Mouse (Mus musculus): ENCODE data around the gene Fgf18. TPM values are rescaled to one million over a fixed set of nuclear protein-coding genes. Genes with fewer than 3 reads are reported as not detected.

Gene Fgf18
- total and polyA plus RNA-seq, 3 experiments, result not detected

GRCm38 (mm10) chr11:33086046-33086445, 61.2 kb downstream of the Fgf18 start:
- Histone ChIP-seq H3K36me3 (replicated peaks in 1 of 2; ENCODE audit: control insufficient read depth in 1 of 2, insufficient read depth in 1 of 2, low read length in 1 of 2) (no peaks in the 10 kb centered on the region), H3K27me3 (replicated peaks) (no peaks in the 10 kb centered on the region), H3K4me2 (ENCODE audit: insufficient read depth, low read depth, poor library complexity, severe bottlenecking) (no peak overlapping the region), H3K4me3 (replicated peaks in 1 of 3; ENCODE audit: low read depth in 2 of 3, low read length in 2 of 3, poor library complexity in 1 of 3) (no peak overlapping the region), H3K79me2 (replicated peaks; ENCODE audit: control insufficient read depth, extremely low read depth, insufficient read depth, poor library complexity, severe bottlenecking) (no peaks in the 10 kb centered on the region), H3K27ac (ENCODE audit: insufficient read depth, low read depth) (no peak overlapping the region), H3K9ac (ENCODE audit: insufficient read depth, low read depth) (no peak overlapping the region), H3K9me3 (replicated peaks; ENCODE audit: low read length) (no peaks in the 10 kb centered on the region), H3K4me1 (ENCODE audit: control insufficient read depth in 1 of 2, insufficient read depth in 2 of 2) (peaks cover 8 to 23% of the 10 kb centered on the region in 2 experiments)
- dilution Hi-C loops (cut with MboI; ENCODE audit: extremely low pct_ligation_motif_present, extremely low pct_unique_long_range_greater_than_20kb, low sequenced_read_pairs) (no loop called here), in situ Hi-C loops (cut with MboI; ENCODE audit: low pct_ligation_motif_present, low pct_unique_long_range_greater_than_20kb, low sequenced_read_pairs) (no loop called here)
- TF ChIP-seq MAFK (IDR thresholded peaks at IDR 0.05; ENCODE audit: insufficient replicate concordance, low read length), result no peak
- no peak for TF ChIP-seq TBP (conservative IDR thresholded peaks at IDR 0.05; ENCODE audit: low read depth, low read length)
- no peak for TF ChIP-seq CHD2 (IDR thresholded peaks at IDR 0.05; ENCODE audit: low read length)
- TF ChIP-seq CHD1 (IDR thresholded peaks at IDR 0.05; ENCODE audit: low read depth, low read length), result no peak
- no peak for TF ChIP-seq E2F4 (IDR thresholded peaks at IDR 0.05; ENCODE audit: insufficient replicate concordance, low read depth, low read length)
- no peak for TF ChIP-seq USF1 (IDR thresholded peaks at IDR 0.05; ENCODE audit: low read depth, low read length)
- TF ChIP-seq POLR2AphosphoS2 (IDR thresholded peaks at IDR 0.05; ENCODE audit: low read depth, low read length), result no peak
- TF ChIP-seq MAZ (IDR thresholded peaks at IDR 0.05; ENCODE audit: low read depth, low read length), result no peak
- TF ChIP-seq JUND (conservative IDR thresholded peaks at IDR 0.05; ENCODE audit: low read depth, low read length), result no peak
- no peak for TF ChIP-seq NELFE (IDR thresholded peaks at IDR 0.05; ENCODE audit: low read depth, low read length)
- no peak for TF ChIP-seq ZKSCAN1 (IDR thresholded peaks at IDR 0.05; ENCODE audit: borderline replicate concordance, low read depth, low read length)
- TF ChIP-seq JUN (IDR thresholded peaks at IDR 0.05; ENCODE audit: insufficient read depth, low read depth, low read length), result no peak
- TF ChIP-seq ELF1 (IDR thresholded peaks at IDR 0.05; ENCODE audit: low read depth, low read length), result no peak
- TF ChIP-seq POLR2A (IDR thresholded peaks at IDR 0.05; ENCODE audit: low read depth, low read length), result no peak
- TF ChIP-seq ZC3H11A (IDR thresholded peaks at IDR 0.05; ENCODE audit: low read depth, low read length), result no peak
- no peak for DNase-seq (ENCODE audit: extremely low read depth)

DNA sequence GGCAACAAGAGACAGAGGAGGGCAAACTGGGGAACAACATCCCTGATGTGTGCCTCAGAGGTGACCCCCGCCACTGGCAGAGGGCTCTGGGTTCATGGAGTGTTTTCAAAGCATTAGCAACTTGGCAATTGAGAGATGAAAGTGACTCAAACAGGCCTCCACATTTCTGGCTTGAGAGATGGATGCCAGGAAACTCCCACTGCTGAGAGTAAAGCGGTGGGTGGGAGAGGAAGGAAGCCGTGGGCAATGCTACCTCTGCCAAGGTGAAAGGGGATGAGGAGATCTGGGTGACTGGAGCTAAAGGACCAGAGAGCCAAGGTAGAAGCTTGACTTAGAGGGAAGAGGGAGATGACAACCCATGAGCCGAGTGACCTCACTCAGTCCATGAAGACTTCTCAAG, 61.7 kb downstream of the Fgf18 start:
- H3K4me2 ChIP-seq (ENCODE audit: insufficient read depth, low read depth, poor library complexity, severe bottlenecking), result no peak overlapping the region
- in situ Hi-C loops (cut with MboI; ENCODE audit: low pct_ligation_motif_present, low pct_unique_long_range_greater_than_20kb, low sequenced_read_pairs), result no loop called here
- H3K36me3 ChIP-seq (replicated peaks in 1 of 2; ENCODE audit: control insufficient read depth in 1 of 2, insufficient read depth in 1 of 2, low read length in 1 of 2), result no peaks in the 10 kb centered on the region
- dilution Hi-C loops (cut with MboI; ENCODE audit: extremely low pct_ligation_motif_present, extremely low pct_unique_long_range_greater_than_20kb, low sequenced_read_pairs), result no loop called here
- peaks cover 12 to 28% of the 10 kb centered on the region in 2 experiments for H3K4me1 ChIP-seq (ENCODE audit: control insufficient read depth in 1 of 2, insufficient read depth in 2 of 2)
- TF ChIP-seq CHD1 (IDR thresholded peaks at IDR 0.05; ENCODE audit: low read depth, low read length), result no peak
- no peak for TF ChIP-seq TCF12 (IDR thresholded peaks at IDR 0.05; ENCODE audit: low read depth, low read length)
- TF ChIP-seq POLR2A (IDR thresholded peaks at IDR 0.05; ENCODE audit: low read depth, low read length), result no peak
- no peak for TF ChIP-seq RAD21 (IDR thresholded peaks at IDR 0.05; ENCODE audit: low read depth, low read length)
- no peak for TF ChIP-seq MAX (IDR thresholded peaks at IDR 0.05; ENCODE audit: low read length)
- no peak for TF ChIP-seq CTCF (conservative IDR thresholded peaks at IDR 0.05 in 1 of 2, IDR thresholded peaks at IDR 0.05 in 1 of 2; ENCODE audit: low read depth in 2 of 2, low read length in 2 of 2)
- no peak for TF ChIP-seq GABPA (IDR thresholded peaks at IDR 0.05; ENCODE audit: insufficient replicate concordance, low read depth, low read length)
- TF ChIP-seq CHD2 (IDR thresholded peaks at IDR 0.05; ENCODE audit: low read length), result no peak
- TF ChIP-seq ZC3H11A (IDR thresholded peaks at IDR 0.05; ENCODE audit: low read depth, low read length), result no peak
- TF ChIP-seq RCOR1 (conservative IDR thresholded peaks at IDR 0.05; ENCODE audit: low read depth, low read length), result no peak
- TF ChIP-seq UBTF (IDR thresholded peaks at IDR 0.05; ENCODE audit: low read depth, low read length), result no peak
- TF ChIP-seq KAT2A (IDR thresholded peaks at IDR 0.05; ENCODE audit: insufficient replicate concordance, low read length), result no peak
- no peak for TF ChIP-seq HCFC1 (IDR thresholded peaks at IDR 0.05; ENCODE audit: low read depth, low read length)
- no peak for TF ChIP-seq E2F4 (IDR thresholded peaks at IDR 0.05; ENCODE audit: insufficient replicate concordance, low read depth, low read length)
- TF ChIP-seq USF2 (conservative IDR thresholded peaks at IDR 0.05; ENCODE audit: low read depth, low read length), result no peak
- no peak for TF ChIP-seq MXI1 (IDR thresholded peaks at IDR 0.05; ENCODE audit: low read depth, low read length)
- no peak for TF ChIP-seq ETS1 (conservative IDR thresholded peaks at IDR 0.05; ENCODE audit: low read depth, low read length)
- H3K9ac ChIP-seq (ENCODE audit: insufficient read depth, low read depth), result no peak overlapping the region
- DNase-seq (ENCODE audit: extremely low read depth), result no peak
- no peaks in the 10 kb centered on the region for H3K79me2 ChIP-seq (replicated peaks; ENCODE audit: control insufficient read depth, extremely low read depth, insufficient read depth, poor library complexity, severe bottlenecking)
- H3K4me3 ChIP-seq (replicated peaks in 1 of 3; ENCODE audit: low read depth in 2 of 3, low read length in 2 of 3, poor library complexity in 1 of 3), result no peak overlapping the region
- no peak overlapping the region for H3K27ac ChIP-seq (ENCODE audit: insufficient read depth, low read depth)
- H3K27me3 ChIP-seq (replicated peaks), result no peaks in the 10 kb centered on the region
- no peaks in the 10 kb centered on the region for H3K9me3 ChIP-seq (replicated peaks; ENCODE audit: low read length)
